Mouse (Mus musculus) spleen, adult 2 months (tissue): ENCODE data around the gene Slc12a7.

Experiments
- CTCF ChIP-seq: fragments of 200-500 bp; IDR thresholded peaks from 2 replicates; pipeline ENCODE4 v1.5.1; 2011; ENCODE audit warnings: mild to moderate bottlenecking, inconsistent platforms; ENCODE audit not compliant: insufficient read depth, insufficient read length, insufficient replicate concordance; ENCODE audit errors: extremely low read depth
- POLR2A ChIP-seq: fragments of 200-500 bp; IDR thresholded peaks from 2 replicates; pipeline ENCODE4 v1.6.1; 2011; ENCODE audit warnings: low read depth, low read length, inconsistent platforms

DNA sequence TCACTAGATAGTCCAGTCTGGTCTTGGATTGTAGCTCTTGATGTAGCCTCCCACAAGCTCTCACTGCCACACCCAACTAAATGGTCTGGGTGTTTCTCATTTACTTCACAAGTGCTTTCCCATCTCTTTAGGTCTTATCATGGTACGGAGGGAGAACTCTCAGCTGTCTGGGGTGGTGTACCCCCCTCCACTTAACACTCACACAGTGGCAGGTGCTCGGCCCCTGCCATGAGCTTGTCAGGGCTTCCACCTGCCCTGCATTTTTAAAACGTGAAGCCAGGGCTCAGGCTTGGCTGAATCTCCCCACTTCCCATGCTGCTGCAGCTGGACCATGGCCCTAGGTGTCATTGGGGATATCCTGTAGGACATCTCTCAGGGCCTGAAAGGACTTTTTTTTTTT is 86.0 kb downstream of the Slc12a7 start:
- TF ChIP-seq CTCF = no peak
- TF ChIP-seq POLR2A = no peak
